Comparison of ENCODE assay signal across 9 mouse cellular contexts in genomic region chr2:104422230-104422629, GRCm38 (mm10). TPM values are rescaled to one million over a fixed set of nuclear protein-coding genes. Genes with fewer than 3 reads are reported as not detected.
DNase-seq lines count a peak whose midpoint lies in the region; ATAC-seq and TF ChIP-seq lines count a peak whose summit lies in the region.
"Had no signal": no experiment of that assay in that cellular context is flagged by ENCODE, and none has a peak within 500 bp of the region (broad histone marks: within the 10 kb centered on the region; RNA-seq: fewer than 3 reads in every experiment).

No protein-coding gene starts in this region.

- DNase-seq in kidney, postnatal 0 days (ENCODE audit: low spot score): peak; percentile 86
- DNase-seq in Muller cell, postnatal 12 days (ENCODE audit: inconsistent ontology term): peak; percentile 24
- peak; percentile 10 for DNase-seq in fibroblast of lung, adult 2 months (ENCODE audit: low read depth)
- DNase-seq in mesoderm, embryonic 11.5 days (ENCODE audit: low read depth, low spot score): peak; percentile 54
- DNase-seq in frontal cortex, postnatal 10 days (ENCODE audit: low spot score in 2 of 2): no peak
- DNase-seq in urinary bladder, postnatal 25 days (ENCODE audit: low spot score): no peak

- ATAC-seq in kidney, postnatal 0 days (replicated peaks; ENCODE audit: low FRiP score, low read depth): no peak
- ATAC-seq in kidney, embryonic 15.5 days (replicated peaks; ENCODE audit: low FRiP score): no peak

- H3K4me3 ChIP-seq in kidney, postnatal 0 days (replicated peaks; ENCODE audit: low read depth, low read length): no peak overlapping the region
- H3K4me3 ChIP-seq in kidney, embryonic 15.5 days (replicated peaks): no peak overlapping the region
- H3K4me3 ChIP-seq: embryonic facial prominence, embryonic 12.5 days had no signal

- no peaks in the 10 kb centered on the region for H3K36me3 ChIP-seq in kidney, postnatal 0 days (ENCODE audit: insufficient read depth, low read length)
- H3K36me3 ChIP-seq in kidney, embryonic 15.5 days: peaks cover 7% of the 10 kb centered on the region; the same call in 1 of the 2 replicates
- H3K36me3 ChIP-seq: embryonic facial prominence, embryonic 12.5 days had no signal

- no peaks in the 10 kb centered on the region for H3K4me1 ChIP-seq in kidney, postnatal 0 days (replicated peaks; ENCODE audit: insufficient read depth, low read length)
- H3K4me1 ChIP-seq in kidney, embryonic 15.5 days: no peaks in the 10 kb centered on the region
- H3K4me1 ChIP-seq: embryonic facial prominence, embryonic 12.5 days had no signal

- H3K27me3 ChIP-seq in kidney, postnatal 0 days (ENCODE audit: insufficient read depth, low read length): no peaks in the 10 kb centered on the region
- H3K27me3 ChIP-seq in kidney, embryonic 15.5 days: no peaks in the 10 kb centered on the region
- H3K27me3 ChIP-seq: embryonic facial prominence, embryonic 12.5 days had no signal

- H3K27ac ChIP-seq in kidney, postnatal 0 days: no peak overlapping the region
- H3K27ac ChIP-seq in kidney, embryonic 15.5 days: no peak overlapping the region
- H3K27ac ChIP-seq: embryonic facial prominence, embryonic 12.5 days had no signal

- no peaks in the 10 kb centered on the region for H3K9me3 ChIP-seq in kidney, postnatal 0 days (replicated peaks; ENCODE audit: low read length)
- no peaks in the 10 kb centered on the region for H3K9me3 ChIP-seq in kidney, embryonic 15.5 days (replicated peaks)
- H3K9me3 ChIP-seq: embryonic facial prominence, embryonic 12.5 days had no signal

- no peak overlapping the region for H3K4me2 ChIP-seq in kidney, postnatal 0 days (ENCODE audit: low read length)
- no peak overlapping the region for H3K4me2 ChIP-seq in kidney, embryonic 15.5 days
- H3K4me2 ChIP-seq: embryonic facial prominence, embryonic 12.5 days had no signal

- peak; percentile 88 for TF ChIP-seq CTCF in kidney, postnatal 0 days (IDR thresholded peaks at IDR 0.05; ENCODE audit: low read depth)

- H3K9ac ChIP-seq in kidney, postnatal 0 days (ENCODE audit: low read depth, low read length): no peak overlapping the region
- no peak overlapping the region for H3K9ac ChIP-seq in kidney, embryonic 15.5 days
- H3K9ac ChIP-seq: embryonic facial prominence, embryonic 12.5 days had no signal

- WGBS in kidney, postnatal 0 days: 7% methylated on average over 1 of the region's 1 CpGs
- WGBS in kidney, embryonic 15.5 days: 5% methylated on average over 1 of the region's 1 CpGs

RNA-seq across cellular contexts. Expression of gene D430041D05Rik, which starts 11.4 kb away (rescaled TPM):
- 0.22 and 0.34 TPM in 2 replicates for polyA plus RNA-seq in kidney, postnatal 0 days (2015; fragmentation: Nextera tagmentation; extraction: Ambion mirVana)
- 0.49 and 0.66 TPM in 2 replicates for polyA plus RNA-seq in kidney, embryonic 15.5 days (2015; fragmentation: Nextera tagmentation; extraction: Ambion mirVana)
- polyA plus RNA-seq: liver, embryonic 16.5 days had no signal

Comparison
In these comparisons a context has a peak if more than half of its experiments do, and no peak if none do; other contexts are left out.
1. DNase-seq: peak in kidney, postnatal 0 days (single experiment), Muller cell, postnatal 12 days (single experiment), fibroblast of lung, adult 2 months (single experiment) and mesoderm, embryonic 11.5 days (single experiment); none in frontal cortex, postnatal 10 days (0 of 2) and urinary bladder, postnatal 25 days (single experiment).